Mouse (Mus musculus) lung, adult 2 months (tissue): ENCODE measurements at regions not wholly inside any gene's neighbourhood (a gene's known extent, or its start where the extent isn't known, plus 50 kb on each side); places are given as distances from the start of the nearest gene placed in this dataset.

Source experiments
- DNase-seq: peaks from one replicate; pipeline ENCODE4 v3.0.0; 2022
- H3K4me1 ChIP-seq: fragments of 200-500 bp; 2 replicates; pipeline ENCODE4 v1.6.1; 2011; ENCODE audit warnings: low read length; ENCODE audit not compliant: control insufficient read depth, insufficient read depth
- H3K4me3 ChIP-seq: fragments of 200-500 bp; replicated peaks from 2 replicates; pipeline ENCODE3; 2011; ENCODE audit warnings: low read depth, mild to moderate bottlenecking, control low read depth, low read length; ENCODE audit errors: extremely low read depth
- CTCF ChIP-seq: fragments of 200-500 bp; IDR thresholded peaks from 2 replicates; pipeline ENCODE4 v1.5.1; 2011; ENCODE audit warnings: mild to moderate bottlenecking, low read length, control low read depth; ENCODE audit not compliant: insufficient read depth
- POLR2A ChIP-seq: fragments of 200-500 bp; IDR thresholded peaks from 2 replicates; pipeline ENCODE4 v1.6.1; 2011; ENCODE audit warnings: low read depth, mild to moderate bottlenecking, control low read depth, low read length, borderline replicate concordance; ENCODE audit errors: extremely low read depth
- whole genome bisulfite sequencing: fragments of 180-500 bp; shearing (Covaris S2); methylation state at CpG from one replicate; pipeline ENCODE4 v1.1.7; 2018; 5-methylcytosine and 5-hydroxymethylcytosine counted together

GRCm38 (mm10) chr4:105349316-105350207, 192.4 kb downstream of the Plpp3 start:
- no peak for TF ChIP-seq CTCF
- TF ChIP-seq POLR2A: no peak
- WGBS: 92% methylated on average over 8 of the region's 8 CpGs
- DNase-seq: no peak
- Histone ChIP-seq H3K4me1 (no peaks in the 10 kb centered on the region), H3K4me3 (no peak overlapping the region)

- TF ChIP-seq POLR2A: no peak
- no peak for TF ChIP-seq CTCF
- no peak for DNase-seq
- no peak overlapping the region for H3K4me3 ChIP-seq
- no peaks in the 10 kb centered on the region for H3K4me1 ChIP-seq
- 79% methylated on average over 7 of the region's 7 CpGs for WGBS
Measured at GRCm38 (mm10) chr4:105352342-105352741, 195.2 kb downstream of the Plpp3 start.

- WGBS: 68% methylated on average over 3 of the region's 3 CpGs
- H3K4me3 ChIP-seq: no peak overlapping the region
- TF ChIP-seq POLR2A (no peak), CTCF (no peak)
- H3K4me1 ChIP-seq: no peaks in the 10 kb centered on the region
- DNase-seq: no peak
Measured at GRCm38 (mm10) chr4:105352953-105353352, 195.8 kb downstream of the Plpp3 start.

GRCm38 (mm10) chr4:105354097-105354496, 196.9 kb downstream of the Plpp3 start:
- no peak for DNase-seq
- H3K4me3 ChIP-seq: no peak overlapping the region
- no peak for TF ChIP-seq CTCF
- TF ChIP-seq POLR2A: no peak
- H3K4me1 ChIP-seq: no peaks in the 10 kb centered on the region
- WGBS: 64% methylated on average over 8 of the region's 8 CpGs

- H3K4me3 ChIP-seq: no peak overlapping the region
- DNase-seq: no peak
- WGBS: 76% methylated on average over 3 of the region's 3 CpGs
- TF ChIP-seq POLR2A: no peak
- no peak for TF ChIP-seq CTCF
- H3K4me1 ChIP-seq: no peaks in the 10 kb centered on the region
Measured at GRCm38 (mm10) chr4:105356616-105357015, 199.5 kb downstream of the Plpp3 start.

GRCm38 (mm10) chr4:105358725-105359124, 201.6 kb downstream of the Plpp3 start:
- Histone ChIP-seq H3K4me3 (no peak overlapping the region), H3K4me1 (no peaks in the 10 kb centered on the region)
- TF ChIP-seq CTCF (no peak), POLR2A (no peak)
- 15% methylated on average over 2 of the region's 2 CpGs for WGBS
- DNase-seq: no peak

GRCm38 (mm10) chr4:105364496-105364895, 207.3 kb downstream of the Plpp3 start:
- WGBS: 41% methylated on average over 6 of the region's 6 CpGs
- TF ChIP-seq CTCF (no peak), POLR2A (no peak)
- no peak for DNase-seq
- Histone ChIP-seq H3K4me1 (no peaks in the 10 kb centered on the region; the same call in 1 of the 2 replicates), H3K4me3 (no peak overlapping the region)

GRCm38 (mm10) chr4:105365076-105365475, 207.9 kb downstream of the Plpp3 start:
- WGBS: 54% methylated on average over 5 of the region's 5 CpGs
- Histone ChIP-seq H3K4me3 (no peak overlapping the region), H3K4me1 (no peaks in the 10 kb centered on the region; the same call in 1 of the 2 replicates)
- DNase-seq: no peak
- TF ChIP-seq CTCF: no peak
- no peak for TF ChIP-seq POLR2A

GRCm38 (mm10) chr4:105376591-105376990, 219.4 kb downstream of the Plpp3 start:
- TF ChIP-seq CTCF (no peak), POLR2A (no peak)
- H3K4me3 ChIP-seq: no peak overlapping the region
- no peak for DNase-seq
- no peaks in the 10 kb centered on the region; the same call in 1 of the 2 replicates for H3K4me1 ChIP-seq
- WGBS: 69% methylated on average over 5 of the region's 5 CpGs

GRCm38 (mm10) chr4:105377469-105378187, 220.5 kb downstream of the Plpp3 start:
- no peak for DNase-seq
- no peak overlapping the region for H3K4me3 ChIP-seq
- TF ChIP-seq CTCF: no peak
- no peak for TF ChIP-seq POLR2A
- no peaks in the 10 kb centered on the region; the same call in 1 of the 2 replicates for H3K4me1 ChIP-seq
- 46% methylated on average over 11 of the region's 11 CpGs for WGBS
